Mouse (Mus musculus) bone marrow macrophage, adult 2 months (primary cell): Measurements from ENCODE around the gene Cfap57. TPM values are rescaled to one million over a fixed set of nuclear protein-coding genes. Genes with fewer than 3 reads are reported as not detected.
A peak's percentile ranks its signal among the peaks of the same experiment; 100 is the strongest.

Source experiments
- H3K27ac ChIP-seq: 2 replicates; pipeline ENCODE4 v1.5.1; 2012; ENCODE audit warnings: low read depth, low read length; ENCODE audit not compliant: insufficient read depth
- H3K4me1 ChIP-seq: 2 replicates; pipeline ENCODE4 v1.6.1; 2012; ENCODE audit warnings: low read length; ENCODE audit not compliant: control insufficient read depth, insufficient read depth
- H3K4me3 ChIP-seq: 2 replicates; pipeline ENCODE4 v1.5.1; 2012; ENCODE audit warnings: mild to moderate bottlenecking, low read length, moderate library complexity; ENCODE audit not compliant: insufficient read depth
- CTCF ChIP-seq: IDR thresholded peaks from 2 replicates; pipeline ENCODE4 v1.5.1; 2012; ENCODE audit warnings: low read depth, mild to moderate bottlenecking, low read length, moderate library complexity
- POLR2A ChIP-seq: IDR thresholded peaks from 2 replicates; pipeline ENCODE4 v1.6.1; 2012; ENCODE audit warnings: mild to moderate bottlenecking, low read depth, low read length, borderline replicate concordance
- polyA plus RNA-seq: library from polyadenylated mRNA; stranded (reverse); fragments of >200 nt; gene quantifications from 2 replicates; pipeline ENCODE4 v1.2.4, GENCODE M21; 2012; ENCODE audit not compliant: missing spikeins, insufficient read depth, insufficient read length

The Cfap57 gene
- polyA plus RNA-seq: not detected in 2 replicates

DNA sequence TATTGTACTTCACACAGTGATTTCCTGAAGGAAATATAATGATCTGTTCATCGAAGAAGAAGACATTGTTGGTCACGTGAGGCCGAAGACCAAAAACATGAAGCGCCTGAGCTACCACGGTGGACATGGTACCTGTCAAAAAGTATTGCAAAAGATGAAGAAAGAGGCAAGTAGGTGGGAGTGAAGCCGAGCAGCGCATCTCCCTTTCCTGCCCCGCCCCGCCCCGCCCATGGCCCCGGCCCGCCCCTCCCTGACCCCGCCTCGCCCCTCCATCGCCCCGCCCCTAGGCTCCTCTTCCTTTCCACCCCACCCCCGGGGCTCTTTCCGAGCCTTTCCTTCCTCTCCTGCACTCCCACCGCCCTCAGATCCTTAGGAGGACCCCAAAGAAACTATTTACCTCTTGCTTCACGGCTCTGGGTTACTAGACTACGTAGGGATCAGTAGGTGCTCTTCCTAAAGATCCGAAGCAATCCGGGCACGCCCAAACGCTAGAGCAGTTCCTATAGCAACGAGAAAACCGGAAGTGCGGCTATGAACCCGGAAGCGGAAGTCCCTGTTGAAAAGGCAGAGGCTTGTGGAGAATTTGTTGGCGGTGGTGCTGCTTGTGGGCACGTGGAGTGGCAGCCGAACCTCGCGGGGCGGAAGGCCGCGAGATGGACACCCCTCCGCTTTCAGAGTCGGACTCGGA lies at the start of gene Cfap57, which contains the start of gene Ebna1bp2:
TSS of gene Cfap57 (minus strand) at position 499 of the 688 bp plus-strand sequence.
TSS of gene Ebna1bp2 (plus strand) at position 521 of the 688 bp plus-strand sequence.
- TF ChIP-seq POLR2A (no peak), CTCF (no peak)
- peak within 1 kb of the TSS; percentile 98 for H3K4me3 ChIP-seq
- H3K27ac ChIP-seq: peak within 1 kb of the TSS; percentile 21
- H3K4me1 ChIP-seq: peaks cover 5% of the 10 kb centered on the region

DNA sequence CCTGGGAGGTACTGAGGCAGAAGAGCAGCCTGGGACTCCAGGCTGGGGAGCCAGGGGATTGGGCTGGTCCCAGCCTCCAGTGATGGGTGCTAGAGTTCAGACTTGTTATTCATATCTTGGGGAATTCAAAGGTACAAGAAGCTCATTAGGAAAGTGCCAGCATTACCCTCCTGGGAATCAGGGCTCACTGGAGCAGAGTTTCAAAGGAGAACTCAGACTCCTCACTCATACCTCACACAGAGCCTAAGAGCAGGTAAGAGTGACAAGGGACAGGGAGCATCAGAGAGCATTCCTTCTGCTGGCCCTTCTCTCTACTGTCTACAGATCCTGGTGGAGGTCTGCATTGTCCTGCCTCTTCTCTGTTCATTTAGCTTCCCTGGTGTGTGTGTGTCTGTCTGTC lies 38.1 kb upstream of the Cfap57 start, which contains the start of gene Olfr62:
TSS of gene Olfr62 (plus strand) at position 301 of the 400 bp plus-strand sequence.
- TF ChIP-seq CTCF (no peak), POLR2A (no peak)
- no peaks in the 10 kb centered on the region for H3K4me1 ChIP-seq
- no peak within 1 kb of the TSS for H3K4me3 ChIP-seq
- no peak within 1 kb of the TSS for H3K27ac ChIP-seq

DNA sequence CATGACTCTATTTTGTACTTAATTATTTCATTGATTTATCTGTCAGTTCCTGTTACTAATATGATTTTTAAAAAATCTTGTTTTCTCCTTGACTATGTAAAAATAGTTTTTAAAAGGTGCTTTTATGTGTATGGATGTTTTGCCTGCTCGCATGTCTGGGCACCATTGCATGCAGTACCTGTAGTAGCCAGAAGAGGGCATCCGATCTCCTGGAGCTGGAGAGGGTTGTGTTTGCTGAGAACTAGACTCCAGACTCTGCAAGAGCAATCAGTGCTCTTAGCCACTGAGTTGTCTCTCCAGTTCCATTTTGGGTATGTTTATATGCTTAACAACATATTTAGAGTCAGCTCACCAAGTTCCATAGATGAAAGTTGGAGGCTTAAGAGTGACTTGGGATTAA lies 24.7 kb upstream of the Cfap57 start:
- TF ChIP-seq CTCF (peak; percentile 72), POLR2A (no peak)
- Histone ChIP-seq H3K27ac (no peak overlapping the region), H3K4me3 (no peak overlapping the region), H3K4me1 (no peaks in the 10 kb centered on the region)

DNA sequence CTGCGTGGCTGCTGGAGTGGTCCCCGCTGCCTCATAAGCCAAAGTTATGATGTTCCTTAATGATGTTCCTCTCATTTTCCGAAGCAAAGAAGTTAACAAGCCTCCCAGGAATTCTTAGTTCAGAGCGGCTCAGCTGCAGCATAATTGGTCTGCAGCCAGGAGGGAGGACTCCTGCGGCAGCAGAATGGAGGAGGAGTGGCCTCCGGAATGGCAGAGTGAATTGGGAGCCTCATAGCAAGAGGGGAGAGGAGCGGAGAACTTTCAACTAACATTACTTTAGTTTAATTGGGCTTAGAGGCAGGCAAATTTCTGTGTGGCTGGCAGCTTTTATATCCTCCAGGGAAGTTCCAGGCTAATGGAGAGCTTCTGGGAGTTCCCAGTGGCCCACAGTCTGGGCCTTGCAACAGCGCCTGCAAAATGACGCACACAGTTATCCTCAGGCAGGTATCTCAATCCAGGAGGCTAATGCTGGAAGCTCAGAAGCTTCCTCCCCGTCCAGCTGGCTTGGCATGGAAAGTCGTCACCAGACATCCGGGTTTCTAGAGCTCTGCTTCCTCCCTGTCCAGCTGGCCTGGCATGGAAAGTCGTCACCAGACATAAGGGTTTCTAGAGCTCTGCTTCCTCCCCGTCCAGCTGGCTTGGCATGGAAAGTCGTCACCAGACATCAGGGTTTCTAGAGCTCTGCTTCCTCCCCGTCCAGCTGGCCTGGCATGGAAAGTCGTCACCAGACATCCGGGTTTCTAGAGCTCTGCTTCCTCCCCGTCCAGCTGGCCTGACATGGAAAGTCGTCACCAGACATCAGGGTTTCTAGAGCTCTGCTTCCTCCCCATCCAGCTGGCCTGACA lies 22.0 kb upstream of the Cfap57 start:
- Histone ChIP-seq H3K4me3 (no peak overlapping the region), H3K27ac (no peak overlapping the region), H3K4me1 (no peaks in the 10 kb centered on the region)
- TF ChIP-seq CTCF (no peak), POLR2A (no peak)

DNA sequence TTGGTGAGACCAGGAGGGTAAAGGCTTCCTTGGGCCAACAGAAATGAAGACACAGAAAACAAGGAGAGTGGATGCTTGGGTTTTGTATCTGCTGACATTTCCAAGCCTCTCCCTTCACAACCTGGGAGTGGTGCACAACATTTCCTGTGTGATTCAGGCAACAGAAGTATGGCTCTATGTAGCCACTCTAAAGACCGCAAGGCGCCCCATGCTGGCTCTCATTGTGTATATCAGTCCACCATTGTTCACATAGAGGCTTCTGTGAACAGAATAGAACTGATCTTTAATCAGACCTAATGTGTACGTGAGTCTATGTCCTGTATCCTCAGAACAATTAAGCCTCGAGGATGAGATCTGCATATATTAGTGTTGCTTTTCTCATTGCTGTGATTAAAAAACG lies 9.7 kb upstream of the Cfap57 start:
- no peak overlapping the region for H3K4me3 ChIP-seq
- TF ChIP-seq POLR2A: no peak
- TF ChIP-seq CTCF: no peak
- H3K4me1 ChIP-seq: no peaks in the 10 kb centered on the region
- H3K27ac ChIP-seq: no peak overlapping the region

DNA sequence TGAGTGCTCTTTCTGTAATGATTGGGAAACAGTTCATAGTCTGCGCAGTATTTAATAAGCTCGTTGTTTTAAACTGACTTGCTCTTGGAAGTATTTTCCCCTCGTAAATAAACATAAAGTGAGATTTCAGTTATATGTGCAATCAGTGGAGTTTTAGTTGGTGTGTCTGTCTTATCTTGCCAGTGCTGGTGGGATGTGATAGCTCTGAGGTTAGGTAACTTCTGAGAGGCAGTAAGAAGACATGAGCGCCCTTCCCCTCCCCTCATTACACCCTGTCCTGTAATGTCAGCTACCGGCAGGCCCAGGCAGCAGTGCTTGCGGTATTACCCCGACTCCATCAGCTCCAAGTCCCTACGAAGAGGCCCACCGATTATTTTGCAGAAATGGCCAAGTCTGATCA lies 1.2 kb upstream of the Cfap57 start:
- H3K4me1 ChIP-seq: peaks cover 5% of the 10 kb centered on the region
- peak overlapping the region; percentile 98 for H3K4me3 ChIP-seq

DNA sequence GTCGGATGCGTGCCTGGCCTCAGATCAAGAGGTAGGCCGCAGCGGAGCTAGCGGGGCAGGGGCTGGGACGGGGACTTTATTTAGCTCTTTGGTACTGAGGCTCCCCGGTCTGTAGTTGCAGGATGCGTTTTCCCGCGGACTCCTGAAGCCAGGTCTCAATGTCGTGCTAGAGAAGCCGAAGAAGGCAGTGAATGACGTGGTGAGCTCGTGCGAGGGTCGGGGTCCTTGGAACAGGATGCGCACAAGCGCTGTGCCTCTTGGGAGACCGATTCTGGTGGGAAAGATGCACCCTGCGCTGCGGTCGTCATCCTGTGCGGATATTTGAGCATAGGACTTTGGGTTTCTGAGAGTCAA lies 367 bp upstream of the Cfap57 start:
- peaks cover 5% of the 10 kb centered on the region for H3K4me1 ChIP-seq
- H3K4me3 ChIP-seq: peak overlapping the region; percentile 98
- H3K27ac ChIP-seq: peak overlapping the region; percentile 21
- TF ChIP-seq CTCF (no peak), POLR2A (no peak)

More for the DNA sequence above, 1.2 kb upstream of the Cfap57 start:
- no peak overlapping the region for H3K27ac ChIP-seq
- TF ChIP-seq POLR2A (no peak), CTCF (no peak)

DNA sequence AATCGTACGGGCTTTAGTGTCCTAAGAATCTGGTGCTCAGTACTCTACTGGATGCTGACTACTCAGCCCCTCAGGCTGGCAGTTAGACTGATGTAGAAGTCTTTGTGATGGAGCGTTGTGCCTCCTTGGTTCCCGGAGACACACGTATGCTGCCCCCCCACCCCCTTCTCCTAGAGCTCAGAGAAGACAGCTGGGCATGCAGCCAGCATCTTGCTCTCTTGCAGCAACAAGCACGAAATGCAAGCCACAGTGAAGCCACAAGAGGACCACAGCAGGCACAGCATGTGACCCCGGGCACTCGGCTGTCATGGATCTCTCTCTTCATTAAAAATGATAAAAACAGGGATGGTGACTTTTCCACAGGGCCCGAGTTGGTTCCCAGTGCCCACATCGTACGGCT lies 5.2 kb downstream of the Cfap57 start:
- H3K27ac ChIP-seq: no peak overlapping the region
- TF ChIP-seq CTCF (no peak), POLR2A (no peak)
- no peak overlapping the region for H3K4me3 ChIP-seq
- H3K4me1 ChIP-seq: no peaks in the 10 kb centered on the region

DNA sequence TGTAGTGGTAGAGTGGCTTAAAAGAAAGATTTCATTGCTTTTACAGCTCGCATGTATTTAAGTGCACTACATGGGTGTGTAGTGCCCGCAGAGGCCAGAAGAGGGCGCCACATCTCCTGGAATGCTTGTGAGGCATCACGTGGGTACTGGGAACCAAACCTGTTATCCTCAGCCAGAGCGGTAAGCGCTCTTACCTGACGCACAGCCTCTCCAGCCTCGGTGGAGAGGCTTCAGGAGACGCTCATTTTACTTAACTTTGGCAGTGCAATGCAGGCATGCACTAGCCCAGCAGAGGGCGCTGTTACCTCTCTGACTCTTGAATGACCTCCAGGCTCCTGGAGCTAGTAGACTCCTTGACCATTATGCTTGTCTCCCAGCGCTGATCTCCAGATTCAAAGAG lies 8.0 kb downstream of the Cfap57 start:
- no peak overlapping the region for H3K4me3 ChIP-seq
- H3K4me1 ChIP-seq: no peaks in the 10 kb centered on the region
- H3K27ac ChIP-seq: no peak overlapping the region
- TF ChIP-seq POLR2A: no peak
- peak; percentile 94 for TF ChIP-seq CTCF

DNA sequence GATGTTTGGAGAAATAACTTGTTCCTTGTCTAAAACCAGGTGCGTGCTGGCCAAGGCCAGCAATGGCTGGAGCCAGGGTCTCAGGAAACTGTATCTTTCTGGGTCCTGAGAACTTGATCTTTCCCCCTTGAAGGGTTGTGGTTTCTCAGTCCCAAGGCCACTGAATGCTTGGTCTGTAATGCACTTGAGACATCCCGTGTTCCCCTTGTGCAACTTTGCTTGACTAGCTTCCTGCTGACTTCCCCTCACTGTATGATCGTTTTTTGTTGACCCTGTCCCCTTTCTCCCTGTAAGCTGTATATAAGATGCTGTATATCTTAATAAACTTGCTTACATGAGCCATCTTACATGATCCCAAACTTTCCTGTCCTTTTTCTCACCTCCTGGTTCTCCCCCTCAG lies 10.7 kb downstream of the Cfap57 start:
- H3K4me1 ChIP-seq: no peaks in the 10 kb centered on the region
- no peak for TF ChIP-seq CTCF
- no peak for TF ChIP-seq POLR2A
- H3K4me3 ChIP-seq: no peak overlapping the region
- H3K27ac ChIP-seq: no peak overlapping the region
